Mouse (Mus musculus): ENCODE results near the gene Gatad2a. TPM values are rescaled to one million over a fixed set of nuclear protein-coding genes. Genes with fewer than 3 reads are reported as not detected.
"Not testable (repeated sequence)": the region's sequence is repeated elsewhere in the genome, so short reads cannot be mapped to it uniquely, and the experiment has no call there.

The Gatad2a gene
- polyA plus RNA-seq (2016; fragmentation: Nextera tagmentation; extraction: Ambion mirVana), result 46.9 and 50.3 TPM in 2 replicates

GRCm38 (mm10) chr8:69995776-69996588 lies at the start of gene Gatad2a:
Gene Gatad2a, minus strand, starts transcription at chr8:69996384.
- H3K4me1 ChIP-seq (replicated peaks), result peaks cover 32% of the 10 kb centered on the region
- under 1% methylated on average over 87 of the region's 87 CpGs for WGBS
- peak; percentile 100 for DNase-seq (ENCODE audit: low spot score)

GRCm38 (mm10) chr8:70043996-70044395 lies 47.8 kb upstream of the Gatad2a start:
- Histone ChIP-seq H3K27ac (0 out of 2 replicates have a peak overlapping the region, but pooled peaks have one; percentile 23), H3K27me3 (ENCODE audit: insufficient read depth, poor library complexity, severe bottlenecking) (no peaks in the 10 kb centered on the region), H3K9me3 (no peaks in the 10 kb centered on the region), H3K4me1 (replicated peaks) (peaks cover 40% of the 10 kb centered on the region), H3K36me3 (peaks cover 16% of the 10 kb centered on the region), H3K4me3 (peak overlapping the region; percentile 88)
- 89% methylated on average over 5 of the region's 5 CpGs for WGBS
- DNase-seq (ENCODE audit: low spot score), result no peak

More at GRCm38 (mm10) chr8:69995776-69996588, at the start of gene Gatad2a:
- H3K27me3 ChIP-seq (ENCODE audit: insufficient read depth, poor library complexity, severe bottlenecking), result no peaks in the 10 kb centered on the region
- peaks cover 15% of the 10 kb centered on the region for H3K36me3 ChIP-seq
- no peaks in the 10 kb centered on the region for H3K9me3 ChIP-seq
- peak within 1 kb of the TSS; percentile 92 for H3K27ac ChIP-seq
- H3K4me3 ChIP-seq, result peak within 1 kb of the TSS; percentile 83

GRCm38 (mm10) chr8:70042583-70043455 lies 46.6 kb upstream of the Gatad2a start, which contains the start of the genes Mau2 and Sugp1:
Gene Mau2, minus strand, starts transcription at chr8:70042734.
Gene Sugp1, plus strand, starts transcription at chr8:70042813.
- Histone ChIP-seq H3K9me3 (no peaks in the 10 kb centered on the region), H3K4me3 (peak within 1 kb of the TSS; percentile 88)
- under 1% methylated on average over 65 of the region's 65 CpGs for WGBS

GRCm38 (mm10) chr8:70041885-70042546 lies 45.8 kb upstream of the Gatad2a start:
- DNase-seq (ENCODE audit: low spot score), result no peak
- H3K4me3 ChIP-seq, result peak overlapping the region; percentile 88
- peaks cover 16% of the 10 kb centered on the region; the same call in 1 of the 2 replicates for H3K36me3 ChIP-seq
- WGBS, result under 1% methylated on average over 47 of the region's 47 CpGs
- H3K4me1 ChIP-seq (replicated peaks), result peaks cover 40% of the 10 kb centered on the region
- H3K27ac ChIP-seq, result peak overlapping the region; percentile 93
- H3K9me3 ChIP-seq, result no peaks in the 10 kb centered on the region
- H3K27me3 ChIP-seq (ENCODE audit: insufficient read depth, poor library complexity, severe bottlenecking), result no peaks in the 10 kb centered on the region

More at GRCm38 (mm10) chr8:70042583-70043455, 46.6 kb upstream of the Gatad2a start, which contains the start of the genes Mau2 and Sugp1:
- H3K27me3 ChIP-seq (ENCODE audit: insufficient read depth, poor library complexity, severe bottlenecking), result no peaks in the 10 kb centered on the region
- H3K36me3 ChIP-seq, result peaks cover 10% of the 10 kb centered on the region; the same call in 1 of the 2 replicates
- peaks cover 40% of the 10 kb centered on the region for H3K4me1 ChIP-seq (replicated peaks)
- DNase-seq (ENCODE audit: low spot score), result peak; percentile 97
- H3K27ac ChIP-seq, result peak within 1 kb of the TSS; percentile 93

GRCm38 (mm10) chr8:70037994-70038393 lies 41.8 kb upstream of the Gatad2a start:
- Histone ChIP-seq H3K9me3 (no peaks in the 10 kb centered on the region), H3K27ac (no peak overlapping the region), H3K27me3 (ENCODE audit: insufficient read depth, poor library complexity, severe bottlenecking) (no peaks in the 10 kb centered on the region), H3K36me3 (peaks cover 48% of the 10 kb centered on the region), H3K4me1 (replicated peaks) (peaks cover 24% of the 10 kb centered on the region), H3K4me3 (no peak overlapping the region)
- 90% methylated on average over 1 of the region's 1 CpGs for WGBS
- DNase-seq (ENCODE audit: low spot score), result no peak

GRCm38 (mm10) chr8:70030255-70030654 lies 34.1 kb upstream of the Gatad2a start:
- Histone ChIP-seq H3K4me1 (replicated peaks) (no peaks in the 10 kb centered on the region), H3K36me3 (peaks cover 90% of the 10 kb centered on the region), H3K27ac (no peak overlapping the region), H3K4me3 (no peak overlapping the region), H3K27me3 (ENCODE audit: insufficient read depth, poor library complexity, severe bottlenecking) (no peaks in the 10 kb centered on the region), H3K9me3 (no peaks in the 10 kb centered on the region)
- 98% methylated on average over 1 of the region's 1 CpGs for WGBS
- DNase-seq (ENCODE audit: low spot score), result no peak

GRCm38 (mm10) chr8:70026151-70026550 lies 30.0 kb upstream of the Gatad2a start:
- no peaks in the 10 kb centered on the region for H3K9me3 ChIP-seq
- no peaks in the 10 kb centered on the region for H3K4me1 ChIP-seq (replicated peaks)
- H3K36me3 ChIP-seq, result peaks cover 100% of the 10 kb centered on the region
- WGBS, result 91% methylated on average over 2 of the region's 2 CpGs
- no peak for DNase-seq (ENCODE audit: low spot score)
- no peak overlapping the region for H3K27ac ChIP-seq
- H3K27me3 ChIP-seq (ENCODE audit: insufficient read depth, poor library complexity, severe bottlenecking), result no peaks in the 10 kb centered on the region
- no peak overlapping the region for H3K4me3 ChIP-seq

GRCm38 (mm10) chr8:70023596-70023995 lies 27.4 kb upstream of the Gatad2a start:
- Histone ChIP-seq H3K9me3 (no peaks in the 10 kb centered on the region), H3K27me3 (ENCODE audit: insufficient read depth, poor library complexity, severe bottlenecking) (no peaks in the 10 kb centered on the region), H3K27ac (no peak overlapping the region), H3K4me3 (no peak overlapping the region), H3K4me1 (replicated peaks) (no peaks in the 10 kb centered on the region), H3K36me3 (peaks cover 100% of the 10 kb centered on the region)
- WGBS, result 82% methylated on average over 8 of the region's 8 CpGs
- DNase-seq (ENCODE audit: low spot score), result no peak

GRCm38 (mm10) chr8:70015017-70015416 lies 18.8 kb upstream of the Gatad2a start:
- no peak for DNase-seq (ENCODE audit: low spot score)
- H3K9me3 ChIP-seq, result no peaks in the 10 kb centered on the region
- H3K27me3 ChIP-seq (ENCODE audit: insufficient read depth, poor library complexity, severe bottlenecking), result no peaks in the 10 kb centered on the region
- no peaks in the 10 kb centered on the region for H3K4me1 ChIP-seq (replicated peaks)
- no peak overlapping the region for H3K27ac ChIP-seq
- WGBS, result 83% methylated on average over 1 of the region's 1 CpGs
- H3K36me3 ChIP-seq, result peaks cover 41% of the 10 kb centered on the region
- H3K4me3 ChIP-seq, result no peak overlapping the region

GRCm38 (mm10) chr8:70012763-70013162 lies 16.6 kb upstream of the Gatad2a start:
- DNase-seq (ENCODE audit: low spot score), result no peak
- Histone ChIP-seq H3K4me1 (replicated peaks) (no peaks in the 10 kb centered on the region), H3K9me3 (no peaks in the 10 kb centered on the region), H3K36me3 (peaks cover 18% of the 10 kb centered on the region), H3K27me3 (ENCODE audit: insufficient read depth, poor library complexity, severe bottlenecking) (no peaks in the 10 kb centered on the region), H3K4me3 (no peak overlapping the region), H3K27ac (no peak overlapping the region)
- WGBS, result 93% methylated on average over 1 of the region's 1 CpGs

- 79% methylated on average over 3 of the region's 3 CpGs for WGBS
- Histone ChIP-seq H3K36me3 (peaks cover 14% of the 10 kb centered on the region), H3K27me3 (ENCODE audit: insufficient read depth, poor library complexity, severe bottlenecking) (no peaks in the 10 kb centered on the region), H3K27ac (no peak overlapping the region), H3K9me3 (no peaks in the 10 kb centered on the region), H3K4me1 (replicated peaks) (no peaks in the 10 kb centered on the region), H3K4me3 (no peak overlapping the region)
- DNase-seq (ENCODE audit: low spot score), result no peak
These were observed 16.2 kb upstream of the Gatad2a start for GRCm38 (mm10) chr8:70012350-70012749.

GRCm38 (mm10) chr8:70010796-70011195 lies 14.6 kb upstream of the Gatad2a start:
- not testable (repeated sequence) for H3K27me3 ChIP-seq (ENCODE audit: insufficient read depth, poor library complexity, severe bottlenecking); H3K27ac ChIP-seq; H3K4me1 ChIP-seq (replicated peaks); H3K36me3 ChIP-seq; H3K4me3 ChIP-seq; H3K9me3 ChIP-seq; DNase-seq (ENCODE audit: low spot score)
- 91% methylated on average over 14 of the region's 14 CpGs for WGBS

All from hindbrain, embryonic 10.5 days (tissue).